Mouse (Mus musculus): Measurements from ENCODE around the gene Trappc3. TPM values are rescaled to one million over a fixed set of nuclear protein-coding genes. Genes with fewer than 3 reads are reported as not detected.

The Trappc3 gene
- polyA plus RNA-seq, 1 experiment from 2014 or later, result 104 TPM

- no peak overlapping the region for H3K9ac ChIP-seq
- H3K9me3 ChIP-seq, result no peaks in the 10 kb centered on the region
- H3K4me3 ChIP-seq (replicated peaks), result peak overlapping the region; percentile 87
- H3K27me3 ChIP-seq, result peaks cover 35% of the 10 kb centered on the region
- H3K36me3 ChIP-seq (replicated peaks), result peaks cover 16% of the 10 kb centered on the region
- WGBS, result 57% methylated on average over 28 of the region's 28 CpGs
- no peak overlapping the region for H3K27ac ChIP-seq
- H3K4me2 ChIP-seq, result peak overlapping the region; percentile 94
- peaks cover 14% of the 10 kb centered on the region for H3K4me1 ChIP-seq
- ATAC-seq (ENCODE audit: low FRiP score), result peak; percentile 71
Observed at GRCm38 (mm10) chr4:126321854-126322511, 59.9 kb downstream of the Trappc3 start.

- Histone ChIP-seq H3K27ac (no peak overlapping the region), H3K9ac (no peak overlapping the region), H3K27me3 (peaks cover 35% of the 10 kb centered on the region), H3K4me3 (replicated peaks) (no peak overlapping the region), H3K9me3 (no peaks in the 10 kb centered on the region), H3K4me1 (peaks cover 14% of the 10 kb centered on the region), H3K36me3 (replicated peaks) (peaks cover 9% of the 10 kb centered on the region), H3K4me2 (no peak overlapping the region)
- no peak for ATAC-seq (ENCODE audit: low FRiP score)
- WGBS, result 95% methylated on average over 13 of the region's 13 CpGs
Observed at GRCm38 (mm10) chr4:126322646-126323045, 60.5 kb downstream of the Trappc3 start.

GRCm38 (mm10) chr4:126324861-126325260 lies 62.7 kb downstream of the Trappc3 start:
- Histone ChIP-seq H3K9me3 (no peaks in the 10 kb centered on the region), H3K4me2 (peak overlapping the region; percentile 17), H3K27ac (no peak overlapping the region), H3K4me1 (peaks cover 12% of the 10 kb centered on the region), H3K9ac (no peak overlapping the region), H3K4me3 (replicated peaks) (no peak overlapping the region), H3K27me3 (peaks cover 35% of the 10 kb centered on the region), H3K36me3 (replicated peaks) (no peaks in the 10 kb centered on the region)
- no peak for ATAC-seq (ENCODE audit: low FRiP score)
- 9% methylated on average over 13 of the region's 13 CpGs for WGBS

GRCm38 (mm10) chr4:126325281-126325861 lies 63.2 kb downstream of the Trappc3 start, which contains the start of gene Tekt2:
Gene Tekt2, minus strand, starts transcription at chr4:126325688.
- no peak within 1 kb of the TSS; the same call in 1 of the 2 replicates for H3K9ac ChIP-seq
- peaks cover 7% of the 10 kb centered on the region for H3K4me1 ChIP-seq
- WGBS, result 9% methylated on average over 23 of the region's 23 CpGs
- no peak for ATAC-seq (ENCODE audit: low FRiP score)
- H3K36me3 ChIP-seq (replicated peaks), result no peaks in the 10 kb centered on the region
- peaks cover 35% of the 10 kb centered on the region for H3K27me3 ChIP-seq
- no peaks in the 10 kb centered on the region for H3K9me3 ChIP-seq
- peak within 1 kb of the TSS; percentile 31 for H3K4me2 ChIP-seq
- no peak within 1 kb of the TSS for H3K4me3 ChIP-seq (replicated peaks)
- H3K27ac ChIP-seq, result no peak within 1 kb of the TSS

Other genes starting within 250 kb of the Trappc3 start
- 0.18 and 0.51 TPM in 2 replicates for gene Csf3r, start 237.8 kb upstream of the Trappc3 start, polyA plus RNA-seq (2016; fragmentation: Nextera tagmentation; extraction: Ambion mirVana)
- gene Mrps15, start 215.4 kb upstream of the Trappc3 start, polyA plus RNA-seq (2016; fragmentation: Nextera tagmentation; extraction: Ambion mirVana), result 125 and 132 TPM in 2 replicates
- gene Oscp1, start 203.8 kb upstream of the Trappc3 start, polyA plus RNA-seq (2016; fragmentation: Nextera tagmentation; extraction: Ambion mirVana), result 26.8 and 32.2 TPM in 2 replicates
- 41.9 and 46.6 TPM in 2 replicates for gene Lsm10, start 165.7 kb upstream of the Trappc3 start, polyA plus RNA-seq (2016; fragmentation: Nextera tagmentation; extraction: Ambion mirVana)
- 42.8 and 48.5 TPM in 2 replicates for gene Stk40, start 158.4 kb upstream of the Trappc3 start, polyA plus RNA-seq (2016; fragmentation: Nextera tagmentation; extraction: Ambion mirVana)
- gene Eva1b, start 114.6 kb upstream of the Trappc3 start, polyA plus RNA-seq (2016; fragmentation: Nextera tagmentation; extraction: Ambion mirVana), result 13.1 and 15.9 TPM in 2 replicates
- gene Sh3d21, start 98.8 kb upstream of the Trappc3 start, polyA plus RNA-seq (2016; fragmentation: Nextera tagmentation; extraction: Ambion mirVana), result 0.96 and 1.5 TPM in 2 replicates
- gene Thrap3, start 59.6 kb upstream of the Trappc3 start, polyA plus RNA-seq (2016; fragmentation: Nextera tagmentation; extraction: Ambion mirVana), result 284 and 305 TPM in 2 replicates
- gene Map7d1, start 6.0 kb upstream of the Trappc3 start, polyA plus RNA-seq (2016; fragmentation: Nextera tagmentation; extraction: Ambion mirVana), result 104 and 105 TPM in 2 replicates
- 16.0 and 22.6 TPM in 2 replicates for gene Col8a2, start 24.5 kb downstream of the Trappc3 start, polyA plus RNA-seq (2016; fragmentation: Nextera tagmentation; extraction: Ambion mirVana)
- 68.5 and 72.4 TPM in 2 replicates for gene Adprhl2, start 59.4 kb downstream of the Trappc3 start, polyA plus RNA-seq (2016; fragmentation: Nextera tagmentation; extraction: Ambion mirVana)
- gene Tekt2, start 63.4 kb downstream of the Trappc3 start, polyA plus RNA-seq (2016; fragmentation: Nextera tagmentation; extraction: Ambion mirVana), result 7.7 and 10.8 TPM in 2 replicates
- 16.1 and 20.0 TPM in 2 replicates for gene Ago3, start 167.2 kb downstream of the Trappc3 start, polyA plus RNA-seq (2016; fragmentation: Nextera tagmentation; extraction: Ambion mirVana)
- gene Ago1, start 206.3 kb downstream of the Trappc3 start, polyA plus RNA-seq (2016; fragmentation: Nextera tagmentation; extraction: Ambion mirVana), result 20.1 and 23.4 TPM in 2 replicates